Mouse (Mus musculus): Measurements from ENCODE around the gene Gfod2.

Gene Gfod2

GRCm38 (mm10) chr8:105677891-105678290 is 80.6 kb downstream of the Gfod2 start:
- no peak for DNase-seq (ENCODE audit: low spot score)

All from testis, postnatal 10 days (tissue).